Mouse (Mus musculus) adrenal gland, adult (tissue): ENCODE measurements around the gene Col27a1.

Experiments used
- DNase-seq, 2 experiments: peaks; one replicate each; pipeline ENCODE4 v3.0.0; 2022 to 2023; ENCODE audit warnings: low spot score in 1 of 2; ENCODE audit not compliant: inconsistent age in 2 of 2

The Col27a1 gene

DNA sequence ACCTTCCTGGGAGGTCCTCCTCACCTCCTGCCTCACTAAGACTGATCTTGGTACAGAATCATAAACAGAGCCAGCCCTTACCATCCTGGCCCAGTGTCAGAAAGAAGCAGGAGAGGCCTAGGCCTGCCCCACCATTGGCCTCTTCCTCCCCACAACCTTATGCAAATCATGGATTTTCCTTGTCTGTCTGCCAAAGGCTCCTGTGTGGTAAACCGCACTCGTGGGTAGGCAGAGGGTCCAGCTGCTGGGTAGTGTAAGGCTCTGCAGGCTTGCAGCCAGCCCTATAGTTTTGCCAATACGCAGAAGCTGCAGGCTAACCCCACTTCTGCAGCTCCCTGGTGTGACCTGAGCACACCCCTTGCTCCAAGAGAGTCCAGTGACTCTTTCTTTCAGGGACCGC is 88.8 kb downstream of the Col27a1 start:
- DNase-seq = no peak

DNA sequence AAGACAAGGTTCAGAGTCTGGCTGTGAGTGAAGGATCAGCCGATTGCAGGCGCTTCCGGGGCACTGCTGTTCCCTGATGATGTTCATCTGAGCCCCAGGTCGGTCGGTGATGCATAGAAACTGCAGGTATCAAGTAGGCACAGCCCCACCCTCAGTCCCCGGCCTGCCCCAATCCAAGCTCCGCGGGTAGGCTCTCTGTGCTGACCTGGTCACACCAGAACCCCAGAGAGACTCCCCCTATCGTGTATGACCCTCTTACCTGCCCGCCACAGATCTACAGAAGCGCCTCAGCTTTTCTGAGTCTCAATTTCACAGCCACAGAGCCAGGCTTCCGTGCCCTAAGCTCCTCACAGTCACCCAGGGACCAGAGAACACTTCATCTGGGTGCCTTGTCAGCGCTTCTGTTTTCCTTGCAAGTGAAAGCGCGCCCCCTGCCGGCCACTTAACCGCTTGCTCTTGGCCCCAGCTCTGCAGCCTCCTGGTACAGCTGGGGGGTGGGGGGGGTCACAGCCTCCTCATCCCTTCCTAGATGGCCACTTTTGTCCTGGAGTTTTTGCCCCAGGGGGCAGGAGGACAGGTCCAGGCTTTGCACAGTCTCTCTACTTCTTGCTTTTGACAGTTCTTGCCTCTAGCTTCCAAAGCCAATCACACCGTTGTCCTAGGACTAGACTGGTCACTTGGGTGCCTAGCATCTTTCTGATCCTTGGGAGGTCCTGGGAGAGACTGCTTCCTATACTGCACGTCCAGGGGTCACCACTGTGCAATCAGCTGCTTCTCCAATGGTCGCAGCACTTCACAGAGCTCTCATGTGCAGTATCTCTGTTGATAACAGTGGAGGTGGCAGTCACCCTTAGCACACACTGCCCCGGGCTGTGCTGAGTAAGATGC is 93.6 kb downstream of the Col27a1 start:
- peak; percentile 87 to 95 for DNase-seq

DNA sequence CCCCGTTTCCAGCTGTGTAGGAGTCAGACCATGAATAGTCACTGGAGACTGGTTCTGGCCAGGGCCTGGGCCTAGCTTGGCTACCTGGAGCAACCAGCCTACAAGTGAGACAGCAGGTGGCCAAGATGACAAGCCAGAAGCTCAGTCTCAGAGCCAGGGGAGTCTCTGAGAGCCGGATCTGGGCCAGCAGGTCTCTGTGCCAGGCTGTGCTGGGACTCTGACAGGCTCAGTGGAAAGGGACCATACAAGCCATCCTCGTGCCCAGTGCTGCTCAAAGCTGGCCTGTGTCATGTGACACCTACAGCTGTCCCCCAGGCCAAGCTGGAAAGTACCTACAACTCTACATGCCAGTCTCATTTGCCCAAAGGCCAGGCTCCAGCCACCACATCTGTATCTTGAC is 94.5 kb downstream of the Col27a1 start:
- DNase-seq = no peak

DNA sequence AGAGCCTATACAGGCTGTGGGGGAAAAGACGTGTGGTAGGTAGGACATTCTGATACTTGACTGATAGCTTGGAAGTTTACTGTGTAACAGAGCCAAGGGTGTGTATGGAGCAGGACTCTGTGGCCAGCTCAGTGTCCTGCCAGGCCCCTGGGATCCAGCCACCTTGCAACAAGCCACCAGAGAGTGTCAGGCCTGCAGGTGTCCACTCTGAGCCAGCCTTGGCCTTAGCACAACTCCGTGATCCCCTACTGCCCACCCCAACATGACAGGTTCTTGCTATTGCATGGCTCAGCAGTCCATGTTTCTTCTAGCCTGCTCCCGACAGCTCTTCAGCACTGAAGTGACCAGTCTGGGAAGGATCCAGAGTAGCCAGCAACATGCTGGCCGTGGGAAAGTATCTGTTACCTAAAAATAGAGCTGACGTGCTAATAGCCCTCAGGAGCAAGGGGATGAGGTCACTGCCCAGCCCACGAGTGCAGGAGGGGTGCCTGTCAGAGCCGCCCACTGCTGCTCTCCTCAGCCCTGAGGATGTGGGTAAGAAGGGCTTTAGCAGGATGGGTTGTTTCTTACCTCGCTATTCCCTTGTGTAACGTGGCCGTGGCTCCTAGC is 96.5 kb downstream of the Col27a1 start:
- peak in 1 of 2 experiments; percentile 41 for DNase-seq

DNA sequence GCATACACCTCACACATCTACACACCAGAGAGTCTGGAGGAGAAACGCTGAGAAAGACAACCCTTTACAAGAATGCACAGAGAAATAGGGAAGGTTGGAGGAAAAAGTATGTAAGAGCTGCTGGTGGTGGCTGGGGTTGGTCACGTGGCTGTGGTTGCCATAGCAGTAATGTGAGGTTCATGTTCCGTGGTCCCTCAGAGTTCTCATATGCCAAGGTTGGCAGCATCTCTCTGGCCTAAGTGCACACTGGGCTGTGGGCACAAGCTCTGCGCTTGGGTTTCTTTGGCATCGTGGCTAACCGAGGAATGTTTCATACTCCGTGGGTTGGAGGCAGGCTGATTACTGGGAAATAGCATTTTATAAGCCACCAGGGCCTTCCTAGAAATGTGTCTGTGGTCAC is 97.6 kb downstream of the Col27a1 start:
- no peak for DNase-seq

DNA sequence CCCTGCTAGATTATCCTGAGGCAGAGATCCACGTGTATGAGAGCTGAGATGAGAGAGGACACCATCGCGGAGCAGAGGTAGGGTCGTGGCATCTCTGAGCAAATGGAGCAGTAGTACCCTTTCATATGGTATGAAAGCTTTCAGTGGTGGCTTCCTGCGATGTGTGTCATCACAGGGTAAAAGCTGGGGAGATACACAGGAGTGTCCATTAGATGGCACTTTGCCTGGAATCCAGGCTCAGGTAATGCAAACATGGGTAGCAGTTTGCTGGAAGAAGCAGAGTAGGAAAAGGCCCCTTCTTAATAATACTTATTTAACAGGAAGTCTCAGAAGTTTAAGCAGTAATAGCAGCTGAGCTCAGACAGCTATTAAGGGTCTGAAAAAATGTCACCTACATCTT is 100.3 kb downstream of the Col27a1 start:
- DNase-seq = no peak

DNA sequence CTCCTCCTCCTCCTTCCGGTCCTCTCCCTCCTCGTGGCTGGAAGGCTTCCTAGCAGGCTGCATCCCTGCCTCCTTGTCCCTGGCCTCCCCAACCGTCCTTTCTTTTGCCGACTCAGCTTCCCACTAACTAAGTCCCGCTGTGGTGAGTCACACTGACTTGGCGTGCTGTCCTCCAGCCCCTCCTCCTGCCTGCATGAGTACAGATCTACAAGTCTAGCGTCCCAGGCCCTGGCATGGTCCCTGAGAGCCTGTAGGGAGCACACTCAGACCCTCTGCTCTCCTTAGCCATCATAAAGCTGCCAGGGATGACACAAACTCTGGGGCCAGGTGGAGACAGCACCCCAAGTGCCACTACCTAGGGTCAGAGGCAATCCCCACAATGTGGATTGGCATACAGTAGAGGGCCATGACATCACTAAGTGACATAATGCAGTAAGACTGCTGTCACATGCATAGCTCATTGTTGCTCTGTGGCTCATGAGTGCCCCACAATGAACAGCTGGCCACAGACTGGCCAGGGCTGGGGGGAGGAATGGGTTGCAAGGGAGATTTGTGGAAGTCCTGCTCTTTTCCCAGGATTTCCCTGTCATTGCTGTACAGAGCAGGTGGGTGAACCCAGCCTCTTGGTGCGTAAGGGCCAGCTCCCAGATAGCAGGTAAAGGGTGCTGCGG is 102.4 kb downstream of the Col27a1 start:
- peak; percentile 86 to 94 for DNase-seq

DNA sequence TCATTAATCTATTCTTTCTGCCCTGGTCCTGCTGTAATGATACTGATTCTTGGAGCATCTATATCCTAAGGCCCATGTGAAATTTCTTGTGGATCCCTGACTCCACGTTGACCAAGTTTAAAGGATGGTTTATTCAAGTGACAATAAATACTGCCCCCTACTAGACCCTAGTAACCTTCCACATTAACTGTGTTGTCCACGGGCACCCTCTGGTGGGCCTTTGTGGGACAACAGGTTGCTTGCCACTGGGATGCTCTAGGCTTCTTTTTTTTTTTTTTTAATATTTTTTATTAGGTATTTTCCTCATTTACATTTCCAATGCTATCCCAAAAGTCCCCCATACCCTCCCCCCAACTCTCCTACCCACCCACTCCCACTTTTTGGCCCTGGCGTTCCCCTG is 105.8 kb downstream of the Col27a1 start:
- DNase-seq = peak; percentile 54 to 84

DNA sequence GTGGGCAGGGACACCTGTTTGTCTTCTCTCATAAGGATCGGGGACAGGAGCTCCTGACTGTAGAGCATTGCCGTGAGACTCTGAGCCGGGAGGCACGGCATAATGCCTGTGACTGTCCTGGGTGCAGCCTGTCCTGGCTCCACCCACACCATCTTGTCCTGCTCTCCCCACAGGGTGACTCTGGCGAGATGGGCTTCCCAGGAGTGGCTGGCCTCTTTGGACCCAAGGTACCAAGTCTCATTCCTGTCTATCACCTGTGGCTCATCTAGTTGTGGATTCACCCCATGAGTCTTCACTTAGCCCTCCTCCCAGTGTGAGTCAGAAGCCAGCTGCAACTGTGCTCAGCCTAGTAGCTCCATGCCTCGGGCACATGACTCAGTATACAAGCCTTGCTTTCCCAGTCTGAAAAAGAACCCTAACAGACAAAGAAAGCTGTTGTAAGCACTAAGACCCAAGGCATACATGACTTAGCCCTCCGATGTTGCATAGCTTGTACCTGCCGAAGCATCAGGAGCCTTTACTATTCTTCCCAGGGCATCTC is 109.5 kb downstream of the Col27a1 start:
- DNase-seq = peak; percentile 51 to 70

DNA sequence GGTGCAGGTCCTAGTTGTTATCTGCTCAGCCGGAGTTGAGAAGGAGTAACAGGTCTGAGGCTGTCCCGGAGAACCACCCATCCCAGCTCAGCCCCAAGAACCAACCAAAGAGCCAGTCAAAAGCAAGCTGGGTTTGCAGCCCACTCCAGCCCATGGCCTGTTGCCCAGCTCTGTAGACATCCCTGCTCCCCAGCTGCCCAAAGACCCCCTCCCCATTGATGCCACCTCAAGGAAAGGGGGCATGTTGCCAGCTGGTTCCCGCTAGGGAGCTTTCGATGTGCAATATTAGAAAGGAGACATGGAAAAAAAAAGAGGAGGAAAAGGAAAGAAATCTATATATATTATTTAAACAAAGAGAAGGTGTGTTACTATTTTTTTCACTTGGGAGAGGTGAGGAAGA is 119.6 kb downstream of the Col27a1 start:
- no peak for DNase-seq

DNA sequence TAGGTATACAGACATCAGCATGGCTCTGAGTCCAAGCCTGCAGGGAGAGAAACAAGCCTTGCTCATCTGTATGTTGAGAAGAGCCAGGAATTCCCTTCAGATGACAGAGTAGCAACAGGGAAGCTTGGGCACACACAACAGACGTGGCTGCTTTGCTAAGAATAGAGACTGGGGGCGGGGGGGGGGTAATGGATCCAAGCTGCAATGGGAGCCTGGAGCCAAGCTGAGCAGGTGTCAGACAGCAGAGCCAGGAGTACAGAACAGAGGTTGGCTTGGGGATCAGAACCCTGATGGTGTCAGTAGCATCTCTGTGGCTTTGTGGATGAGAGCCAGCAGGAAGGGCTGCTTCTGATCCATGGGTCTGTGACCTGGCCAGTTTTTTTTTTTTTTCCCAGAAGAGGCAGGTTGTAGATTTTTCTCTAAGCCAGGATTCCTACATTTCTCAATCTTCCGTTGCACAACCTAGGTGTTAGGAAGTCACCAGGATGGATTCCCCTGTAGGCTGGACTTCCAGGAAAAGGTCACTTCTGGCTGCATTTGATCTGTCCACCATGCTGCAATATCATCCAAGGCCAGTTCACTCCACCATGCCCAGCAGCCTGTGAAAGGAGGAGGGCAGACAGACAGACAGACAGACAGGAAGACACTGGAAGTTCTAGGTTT is 124.7 kb downstream of the Col27a1 start:
- DNase-seq = no peak

DNA sequence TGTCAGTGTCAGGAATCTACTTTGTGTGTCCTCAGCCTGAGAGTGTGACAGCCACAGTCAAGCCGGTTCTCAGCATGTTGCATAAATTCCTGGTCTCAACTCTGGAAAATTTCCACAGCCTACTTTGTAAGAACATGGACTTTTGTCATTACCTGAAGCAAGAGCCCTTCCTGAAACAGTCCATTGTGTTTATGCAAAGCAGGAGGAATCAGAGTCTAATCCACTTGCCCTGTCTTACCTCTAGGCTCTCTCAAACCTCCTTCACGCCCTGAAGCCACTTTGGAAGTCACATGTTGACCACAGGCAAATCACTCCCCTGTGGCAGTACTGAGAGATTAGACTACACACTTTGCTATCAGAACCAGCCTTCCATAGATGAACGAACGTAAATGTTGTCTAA is 128.7 kb downstream of the Col27a1 start:
- DNase-seq = no peak

DNA sequence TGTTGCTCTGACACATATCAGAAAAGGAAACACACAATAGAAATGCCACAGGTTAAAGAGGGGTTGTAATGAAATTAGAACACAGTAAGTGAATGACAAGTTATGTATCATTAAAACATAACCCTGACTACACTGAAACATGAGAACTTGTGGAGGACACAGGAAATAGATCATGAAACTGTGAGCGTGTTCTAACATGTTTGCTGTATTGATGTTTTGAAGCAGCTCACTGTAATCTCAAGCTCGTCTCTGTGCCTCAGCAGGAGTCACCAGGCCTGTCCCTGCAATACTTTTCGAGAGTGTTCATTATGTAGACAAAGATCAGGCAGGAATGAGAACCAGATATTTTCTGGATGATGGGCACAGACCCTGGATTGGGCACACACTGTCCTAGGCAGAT is 129.8 kb downstream of the Col27a1 start:
- DNase-seq = no peak

DNA sequence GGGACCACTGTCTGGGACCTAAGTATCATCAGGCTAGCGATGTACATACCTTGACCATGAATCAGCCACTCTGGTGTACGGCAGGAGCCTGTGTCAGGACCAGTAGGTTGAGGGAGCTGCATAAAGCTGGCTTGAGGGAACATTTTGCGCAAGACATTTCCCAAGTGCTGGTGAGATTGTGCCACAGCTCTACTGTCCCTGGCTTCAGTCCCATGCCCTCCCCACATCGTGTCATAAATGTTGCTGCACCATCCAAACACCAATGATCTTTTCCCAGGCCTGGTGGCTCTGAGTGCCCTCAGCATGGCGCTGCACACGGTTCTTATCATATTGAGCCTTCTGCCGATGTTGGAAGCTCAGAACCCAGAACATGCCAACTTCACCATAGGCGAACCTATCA is 130.5 kb downstream of the Col27a1 start, which contains the start of gene Orm1:
Gene Orm1, plus strand, starts transcription at position 266 of the 400 bp plus-strand sequence.
- peak in 1 of 2 experiments; percentile 80 for DNase-seq

DNA sequence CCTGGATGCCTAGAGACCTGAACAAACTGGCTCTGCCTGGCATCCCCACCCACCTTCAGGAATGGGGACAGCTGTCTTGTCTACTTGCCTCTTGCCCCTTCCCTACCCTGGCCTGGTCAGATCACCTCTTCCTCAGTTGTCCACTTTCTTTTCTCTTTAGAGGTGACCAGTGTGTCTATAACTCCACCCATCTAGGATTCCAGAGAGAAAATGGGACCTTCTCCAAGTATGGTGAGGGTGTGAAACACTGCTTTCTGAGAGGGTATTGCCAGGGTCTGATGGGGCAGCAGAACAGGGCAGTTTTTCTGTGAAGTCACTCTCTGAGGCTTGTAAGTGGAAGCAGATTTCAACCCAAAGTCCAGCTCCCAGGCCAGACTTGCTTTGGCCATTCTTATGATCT is 131.5 kb downstream of the Col27a1 start:
- DNase-seq = no peak

DNA sequence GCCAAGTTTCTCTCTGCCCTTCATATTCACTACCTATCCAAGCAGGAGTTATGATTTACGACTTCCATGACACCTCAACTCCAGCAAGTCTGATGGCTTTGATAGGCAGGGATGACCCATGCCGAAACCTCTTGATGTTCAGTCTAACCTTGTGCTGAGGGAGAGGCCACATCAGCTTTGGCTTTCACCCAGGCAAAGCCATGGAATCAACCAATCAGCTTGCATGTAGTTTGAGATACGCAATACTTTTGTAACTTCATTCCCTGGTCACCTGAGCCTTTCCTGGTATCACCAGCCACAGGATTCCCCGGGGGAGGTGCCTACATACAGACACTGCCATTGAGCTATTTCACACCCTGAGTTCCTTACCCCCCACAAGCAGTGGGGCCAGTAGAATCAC is 132.9 kb downstream of the Col27a1 start:
- DNase-seq = no peak

DNA sequence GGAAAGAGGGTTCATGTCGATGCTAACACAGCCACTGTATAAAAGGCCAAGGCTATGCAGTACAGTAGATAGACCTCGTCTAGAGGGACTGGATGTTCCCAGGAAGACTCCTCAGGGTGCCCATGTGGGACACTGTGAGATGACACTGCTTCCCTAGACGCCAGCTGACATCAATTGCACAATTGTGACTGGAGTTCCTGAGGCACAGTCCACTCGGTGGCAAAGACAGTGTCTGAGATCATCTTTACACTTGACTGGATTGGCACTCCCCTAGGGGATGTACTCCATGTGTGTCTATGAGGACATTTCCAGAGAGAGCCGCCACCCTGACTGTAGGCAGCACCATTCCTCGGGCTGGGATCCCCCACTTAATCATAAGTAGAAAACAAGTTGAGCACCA is 134.7 kb downstream of the Col27a1 start:
- DNase-seq = peak in 1 of 2 experiments; percentile 60

DNA sequence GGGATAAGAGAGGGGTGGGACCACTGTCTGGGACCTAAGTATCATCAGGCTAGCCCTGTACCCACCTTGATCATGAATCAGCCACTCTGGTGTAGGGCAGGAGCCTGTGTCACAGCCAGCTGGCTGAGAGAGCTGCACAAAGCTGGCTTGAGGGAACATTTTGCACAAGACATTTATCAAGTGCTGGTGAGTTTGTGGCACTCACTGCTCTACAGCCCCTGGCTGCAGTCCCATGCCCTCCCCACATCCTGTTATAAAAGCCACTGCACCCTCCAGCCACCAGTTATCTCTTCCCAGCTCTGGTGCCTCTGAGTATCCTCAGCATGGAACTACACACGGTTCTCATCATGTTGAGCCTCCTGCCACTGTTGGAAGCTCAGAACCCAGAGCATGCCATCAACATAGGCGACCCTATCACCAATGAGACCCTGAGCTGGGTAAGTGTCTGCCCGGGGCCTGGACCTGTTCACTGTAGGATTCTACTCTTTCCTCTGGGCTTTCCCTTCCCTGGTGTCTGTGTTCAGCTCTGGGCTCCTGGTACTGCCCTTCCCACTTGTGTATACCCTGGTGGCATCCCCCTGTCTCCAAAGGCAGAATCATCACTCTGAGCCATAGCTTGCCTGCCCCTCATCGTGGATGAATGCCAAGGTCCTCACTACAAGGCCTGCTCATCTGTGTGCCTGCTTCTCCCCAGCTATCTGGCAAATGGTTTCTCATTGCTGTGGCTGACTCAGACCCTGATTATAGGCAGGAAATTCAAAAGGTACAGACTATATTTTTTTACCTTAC is 142.3 kb downstream of the Col27a1 start, which contains the start of gene Orm3:
Gene Orm3, plus strand, starts transcription at position 286 of the 789 bp plus-strand sequence.
- DNase-seq = peak; percentile 77 to 81

DNA sequence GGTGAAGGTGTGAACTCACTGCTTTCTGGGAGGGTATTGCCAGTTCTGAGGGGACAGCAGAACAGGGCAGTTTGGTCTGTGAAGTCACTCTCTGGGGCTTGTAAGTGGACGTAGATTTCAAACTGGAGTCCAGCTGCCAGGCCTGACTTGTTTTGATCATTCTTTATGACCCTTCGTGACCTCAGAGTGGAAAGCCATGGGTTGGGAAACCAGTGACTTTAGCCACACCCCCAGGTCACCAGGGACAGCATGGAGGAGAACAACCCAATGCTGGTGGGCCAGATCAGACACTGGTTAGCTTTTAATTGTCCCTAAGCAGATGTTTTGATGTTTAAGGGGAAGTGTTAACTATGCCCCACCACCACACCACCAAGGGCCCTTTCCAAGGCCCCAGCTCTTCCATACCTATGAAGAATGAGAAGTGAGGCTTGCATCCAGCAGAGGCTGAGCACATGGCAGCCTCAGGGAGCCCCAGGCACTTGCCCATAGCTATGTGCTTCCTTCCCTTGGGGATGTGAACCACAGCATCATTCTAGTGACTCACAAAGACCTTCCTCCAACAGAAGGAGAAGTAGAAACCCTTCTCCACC is 143.3 kb downstream of the Col27a1 start:
- peak in 1 of 2 experiments; percentile 70 for DNase-seq

DNA sequence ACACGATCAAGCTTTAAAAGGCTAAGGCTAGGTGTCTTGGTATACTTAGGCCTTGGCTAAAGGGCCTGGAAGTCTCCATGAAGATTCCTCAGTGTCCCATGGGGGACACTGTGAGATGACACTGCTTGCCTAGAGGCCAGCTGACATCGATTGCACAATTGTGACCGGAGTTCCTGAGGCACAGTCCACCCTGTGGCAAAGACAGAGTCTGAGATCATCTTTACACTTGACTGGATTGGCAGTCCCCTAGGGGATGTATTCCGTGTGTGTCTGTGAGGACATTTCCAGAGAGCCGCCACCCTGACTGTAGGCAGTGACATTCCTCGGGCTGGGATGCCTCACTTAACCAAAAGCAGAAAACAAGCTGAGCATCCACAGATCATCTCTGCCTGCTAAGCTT is 146.1 kb downstream of the Col27a1 start:
- no peak for DNase-seq
